1 mouse cellular context compared by ENCODE assay signal in the genomic region with DNA sequence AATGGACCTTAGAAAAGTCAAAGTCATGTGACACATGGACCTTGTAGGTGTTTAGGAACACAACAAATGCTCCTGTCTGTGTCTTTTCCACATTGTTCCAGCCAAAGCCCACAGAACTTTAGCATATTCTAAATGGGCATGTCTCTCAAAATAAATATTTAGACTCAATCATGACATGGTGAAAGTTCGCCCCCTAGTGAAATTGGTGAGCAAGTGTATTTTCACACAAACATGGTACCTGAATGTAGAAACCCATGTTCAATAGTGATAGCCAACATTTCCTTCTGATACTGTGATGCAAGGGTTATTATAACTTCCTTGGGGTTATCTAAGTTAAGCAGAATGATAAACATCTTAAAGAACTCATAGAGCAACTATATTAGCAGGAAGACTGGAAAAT.
TF ChIP-seq lines count a peak whose summit lies in the region.

No protein-coding gene starts in this region.

TF ChIP-seq in ES-E14, 5 proteins besides CTCF, POLR2A, EP300 and RAD21:
- TF ChIP-seq ZC3H11A (IDR thresholded peaks at IDR 0.05; ENCODE audit: borderline replicate concordance, low read depth, low read length) (peak; percentile 15; the same call in 1 of the 2 replicates), MAFK (IDR thresholded peaks at IDR 0.05; ENCODE audit: insufficient read depth, low read depth, low read length) (no peak)
